Mouse (Mus musculus): Measurements from ENCODE around the gene Rfx7.

The Rfx7 gene

DNA sequence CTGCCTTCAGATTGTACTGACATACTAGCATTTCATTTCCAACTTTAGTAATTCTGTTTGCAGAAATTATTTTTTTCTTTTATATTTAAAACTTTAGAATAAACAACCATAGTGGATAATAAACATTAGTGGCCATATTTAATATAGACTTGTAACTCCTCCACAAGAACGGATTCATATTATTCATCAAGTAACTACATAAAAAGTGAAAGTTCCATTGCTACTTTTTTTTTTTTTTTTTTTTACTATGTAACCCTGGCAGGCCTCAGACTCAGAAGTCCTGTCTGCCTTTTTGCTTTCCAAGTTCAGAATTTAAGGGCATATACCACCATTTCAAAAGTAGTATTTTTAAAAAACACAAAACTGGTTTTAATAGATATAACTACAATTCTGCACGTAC, 2.9 kb downstream of the Rfx7 start:
- in situ Hi-C loops (cut with MboI; ENCODE audit: unreplicated experiment in 2 of 2) = loop anchor here (5.0 to 25.0 kb wide), 3 partner anchors 37 to 137 kb away; partner anchors contain the start of gene Nedd4 (in 1 of the 2)

DNA sequence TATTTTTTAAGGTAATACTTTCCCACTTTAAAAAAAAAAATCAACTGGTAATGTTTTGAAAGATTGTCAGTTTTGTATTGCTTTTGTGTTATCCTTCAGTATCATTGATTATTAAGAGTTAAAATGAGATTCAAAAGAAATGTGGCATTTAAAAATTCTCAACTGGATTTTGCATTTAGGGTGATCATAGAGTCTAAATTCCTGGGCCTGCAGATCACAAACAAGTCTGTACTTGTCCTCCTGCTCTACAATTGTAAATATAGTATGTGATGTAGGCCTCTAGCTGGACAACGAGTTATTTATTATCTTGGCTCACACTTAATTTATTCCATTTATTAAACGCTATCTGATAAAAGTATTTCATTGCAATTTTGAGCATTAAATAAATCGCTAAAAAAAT, 3.4 kb downstream of the Rfx7 start:
- in situ Hi-C loops (cut with MboI; ENCODE audit: unreplicated experiment in 2 of 2) = loop anchor here (5.0 to 25.0 kb wide), 3 partner anchors 37 to 137 kb away; partner anchors contain the start of gene Nedd4 (in 1 of the 2)

DNA sequence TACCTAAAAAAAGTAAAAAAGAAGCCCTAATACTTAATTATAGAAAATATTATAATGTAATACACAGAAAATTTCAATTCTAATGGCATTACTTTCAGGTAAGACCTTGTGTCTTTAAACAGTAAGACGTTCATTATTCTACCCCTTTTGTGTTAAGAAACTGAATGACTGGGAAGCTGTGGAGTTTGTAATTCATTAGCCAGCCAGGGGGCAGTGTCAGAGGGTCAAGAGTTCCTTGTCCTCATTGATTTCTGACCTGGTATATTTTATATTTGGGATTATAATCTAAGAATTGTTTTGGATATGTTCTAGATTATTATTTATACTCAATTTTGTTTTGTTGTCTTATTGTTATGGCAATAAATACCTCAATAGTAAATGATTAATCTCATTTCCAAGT, 5.0 kb downstream of the Rfx7 start:
- in situ Hi-C loops (cut with MboI; ENCODE audit: unreplicated experiment in 2 of 2) = loop anchor here (5.0 to 25.0 kb wide), 3 partner anchors 35 to 135 kb away; partner anchors contain the start of gene Nedd4 (in 1 of the 2)

DNA sequence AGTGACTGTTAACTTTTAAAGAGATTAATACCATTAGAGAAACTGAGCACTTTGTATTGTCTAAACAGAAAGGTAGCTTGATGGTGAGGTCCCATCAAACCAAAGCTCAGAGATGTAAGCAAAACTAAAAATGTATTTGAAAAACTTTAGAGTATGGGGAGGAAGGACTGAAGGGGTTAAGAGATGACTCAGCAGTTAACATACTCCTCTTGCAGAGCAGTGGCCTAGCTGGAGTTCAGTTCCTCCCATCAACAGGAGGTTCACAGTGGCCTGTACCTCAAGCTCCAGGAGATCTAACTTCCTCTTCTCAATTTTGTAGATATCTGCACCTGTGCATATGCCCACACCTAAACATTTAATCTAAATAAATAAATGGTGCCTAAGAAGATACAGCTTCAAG, 11.6 kb downstream of the Rfx7 start:
- in situ Hi-C loops (cut with MboI; ENCODE audit: unreplicated experiment in 2 of 2) = loop anchor here in 1 of 2 experiments (25.0 kb wide), 1 partner anchor 119 kb away; the partner anchor contains the start of gene Nedd4

GRCm38 (mm10) chr9:72558780-72559179, 26.7 kb downstream of the Rfx7 start:
- in situ Hi-C loops (cut with MboI; ENCODE audit: unreplicated experiment in 2 of 2) = no loop called here

DNA sequence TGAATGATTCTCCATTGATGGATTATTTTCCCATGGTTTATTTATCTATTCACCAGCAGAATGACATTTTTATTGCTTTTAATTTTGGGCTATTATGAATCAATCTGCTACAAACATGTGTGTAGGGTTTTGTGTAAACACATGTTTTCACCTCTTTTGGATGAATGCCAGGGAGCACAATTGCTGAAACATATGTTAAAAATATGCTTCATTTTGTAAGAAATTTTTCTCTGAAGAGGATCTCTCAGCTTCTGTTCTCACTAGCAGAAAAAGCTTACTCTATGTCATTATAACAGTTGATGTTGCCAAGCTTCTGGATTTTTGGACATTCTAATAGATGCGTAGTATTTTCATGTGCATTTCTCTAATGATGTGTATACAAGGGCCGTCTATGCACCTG, 28.3 kb downstream of the Rfx7 start:
- in situ Hi-C loops (cut with MboI; ENCODE audit: unreplicated experiment in 2 of 2) = no loop called here

- in situ Hi-C loops (cut with MboI; ENCODE audit: unreplicated experiment in 2 of 2) = no loop called here
These were observed 31.2 kb downstream of the Rfx7 start for GRCm38 (mm10) chr9:72563277-72563676.

DNA sequence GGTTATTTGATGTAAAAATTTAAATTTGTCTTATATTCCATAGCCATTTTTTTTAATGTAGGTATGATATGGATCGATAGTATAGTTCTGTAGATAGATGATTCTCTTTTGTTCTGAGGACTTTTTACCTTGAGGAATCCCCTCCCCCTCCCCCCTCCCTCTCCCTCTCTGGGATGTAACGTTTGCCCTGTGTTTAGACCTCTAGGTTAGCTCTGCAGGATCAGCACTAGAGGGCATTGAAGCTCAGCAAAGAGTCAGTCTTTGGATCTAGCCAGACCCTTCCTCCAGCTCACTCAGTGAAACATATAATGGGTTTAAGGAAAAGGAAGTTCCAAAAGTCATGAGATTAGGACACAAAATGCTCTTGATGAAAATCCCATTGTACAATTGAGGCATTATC, 35.1 kb downstream of the Rfx7 start:
- in situ Hi-C loops (cut with MboI; ENCODE audit: unreplicated experiment in 2 of 2) = no loop called here

DNA sequence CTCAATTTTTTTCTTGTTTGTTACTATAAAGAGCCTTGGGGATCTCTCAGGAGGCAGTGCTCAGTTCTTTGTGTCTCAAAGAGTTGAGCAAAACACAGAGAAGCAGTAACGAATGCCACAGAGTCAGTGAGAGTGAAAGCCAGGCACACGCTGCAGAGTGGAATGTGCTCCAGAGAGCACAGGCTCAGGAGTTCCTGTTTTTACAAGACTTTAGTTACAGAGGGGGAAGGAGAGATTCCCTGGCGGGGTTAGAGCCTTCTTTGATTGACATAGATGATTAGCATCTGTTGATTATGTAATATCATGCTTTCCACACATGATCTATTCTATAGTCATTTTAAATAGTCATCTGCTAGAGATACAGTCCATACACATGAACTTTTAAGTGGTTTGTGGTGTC, 48.2 kb downstream of the Rfx7 start:
- in situ Hi-C loops (cut with MboI; ENCODE audit: unreplicated experiment in 2 of 2) = no loop called here

DNA sequence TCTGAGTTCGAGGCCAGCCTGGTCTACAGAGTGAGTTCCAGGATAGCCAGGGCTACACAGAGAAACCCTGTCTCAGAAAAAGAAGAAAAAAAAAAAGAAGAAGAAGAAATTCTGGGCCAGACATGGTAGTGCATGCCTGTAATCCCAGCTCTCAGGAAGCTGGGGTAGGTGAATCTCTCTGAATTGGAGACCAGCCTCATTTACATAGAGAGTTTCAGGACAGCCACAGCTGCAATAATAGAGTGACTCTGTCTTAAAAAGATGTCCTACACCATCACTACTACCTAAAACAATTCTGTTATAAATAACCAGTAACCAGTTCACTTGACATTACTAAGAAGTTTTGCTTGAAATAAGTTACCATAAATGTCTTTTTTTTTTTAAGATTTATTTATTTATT, 58.8 kb downstream of the Rfx7 start:
- in situ Hi-C loops (cut with MboI; ENCODE audit: unreplicated experiment in 2 of 2) = loop anchor here (5.0 to 10.0 kb wide), 2 partner anchors 126 to 134 kb away; no protein-coding TSS in a partner anchor

DNA sequence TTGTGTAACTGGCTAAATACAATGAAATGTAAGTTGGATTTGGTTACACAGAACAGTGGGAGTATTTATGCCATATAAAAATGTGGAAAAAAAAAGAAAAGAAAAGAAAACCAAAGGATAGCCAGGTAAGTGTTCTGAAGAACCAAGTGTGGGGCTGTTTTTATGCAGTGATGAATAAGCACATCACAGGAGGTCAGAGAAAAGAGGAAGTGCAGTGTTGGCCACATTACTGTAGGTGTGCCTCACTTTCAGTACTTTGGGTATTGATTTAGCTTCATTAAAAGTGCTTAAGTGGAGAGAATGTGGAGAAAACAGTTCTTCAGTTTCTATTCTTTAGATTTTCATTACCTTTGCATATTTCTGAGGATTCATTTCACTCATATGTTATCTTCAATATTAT, 60.0 kb downstream of the Rfx7 start:
- in situ Hi-C loops (cut with MboI; ENCODE audit: unreplicated experiment in 2 of 2) = loop anchor here (5.0 to 10.0 kb wide), 2 partner anchors 127 to 135 kb away; no protein-coding TSS in a partner anchor

GRCm38 (mm10) chr9:72594656-72595055, 62.6 kb downstream of the Rfx7 start:
- in situ Hi-C loops (cut with MboI; ENCODE audit: unreplicated experiment in 2 of 2) = loop anchor here (5.0 to 10.0 kb wide), 2 partner anchors 130 to 137 kb away; no protein-coding TSS in a partner anchor

DNA sequence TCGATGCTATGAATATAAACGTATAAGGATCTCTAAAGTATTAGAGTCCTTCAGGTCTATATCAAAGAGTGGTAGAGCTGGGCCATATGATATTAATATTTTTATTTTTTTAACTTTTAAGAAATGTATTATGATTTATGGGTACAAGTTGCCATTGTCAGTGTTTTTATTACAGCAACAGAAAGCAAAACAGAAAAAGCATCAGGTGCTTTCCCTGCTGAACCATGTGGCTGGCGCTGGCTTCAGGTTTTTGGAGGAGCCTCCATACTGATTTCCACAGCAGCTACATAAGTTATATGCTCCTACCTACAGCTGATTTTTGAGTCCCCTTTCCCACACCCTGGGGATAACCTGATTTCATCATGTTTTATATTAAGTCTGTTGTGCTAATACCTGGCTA, 68.1 kb downstream of the Rfx7 start:
- in situ Hi-C loops (cut with MboI; ENCODE audit: unreplicated experiment in 2 of 2) = no loop called here

DNA sequence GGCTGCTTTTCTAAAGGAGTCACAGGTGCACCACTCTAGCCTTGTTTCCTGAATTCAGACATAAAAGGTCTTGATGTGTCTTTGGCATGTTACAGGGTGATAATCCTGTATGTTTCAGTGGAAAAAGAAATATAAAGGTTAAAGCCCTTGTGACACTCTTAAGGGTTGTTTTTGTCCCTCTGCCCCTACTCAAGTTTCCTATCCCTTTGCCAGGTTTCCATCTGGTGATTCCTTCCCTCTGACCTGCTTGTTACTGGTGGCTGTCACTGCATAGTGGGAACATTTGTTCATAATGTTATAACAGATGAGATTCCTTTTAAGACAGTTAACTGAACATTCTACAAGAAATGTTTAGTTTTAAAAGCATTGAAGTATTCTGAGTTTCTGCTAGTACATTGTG, 77.7 kb downstream of the Rfx7 start:
- in situ Hi-C loops (cut with MboI; ENCODE audit: unreplicated experiment in 2 of 2) = no loop called here

DNA sequence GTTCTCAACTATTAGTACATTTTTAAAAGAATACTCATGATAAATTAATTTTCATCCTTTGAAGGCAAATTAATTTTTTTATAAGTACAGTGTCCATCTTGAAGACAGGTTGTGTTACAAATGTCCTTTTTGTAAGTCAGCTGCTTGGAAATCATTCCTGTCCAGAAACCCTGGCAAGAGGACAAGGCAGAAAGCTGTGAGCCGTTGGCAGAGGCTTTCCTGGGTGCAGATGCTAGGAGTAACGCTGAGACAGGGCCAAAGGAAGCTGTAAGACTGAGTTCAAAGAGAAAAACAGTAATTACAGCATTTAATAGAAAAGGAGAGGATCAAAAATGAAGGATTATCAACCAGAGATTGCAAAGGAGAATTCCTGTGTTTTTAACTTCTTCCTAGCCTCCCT, 81.8 kb downstream of the Rfx7 start:
- in situ Hi-C loops (cut with MboI; ENCODE audit: unreplicated experiment in 2 of 2) = no loop called here

DNA sequence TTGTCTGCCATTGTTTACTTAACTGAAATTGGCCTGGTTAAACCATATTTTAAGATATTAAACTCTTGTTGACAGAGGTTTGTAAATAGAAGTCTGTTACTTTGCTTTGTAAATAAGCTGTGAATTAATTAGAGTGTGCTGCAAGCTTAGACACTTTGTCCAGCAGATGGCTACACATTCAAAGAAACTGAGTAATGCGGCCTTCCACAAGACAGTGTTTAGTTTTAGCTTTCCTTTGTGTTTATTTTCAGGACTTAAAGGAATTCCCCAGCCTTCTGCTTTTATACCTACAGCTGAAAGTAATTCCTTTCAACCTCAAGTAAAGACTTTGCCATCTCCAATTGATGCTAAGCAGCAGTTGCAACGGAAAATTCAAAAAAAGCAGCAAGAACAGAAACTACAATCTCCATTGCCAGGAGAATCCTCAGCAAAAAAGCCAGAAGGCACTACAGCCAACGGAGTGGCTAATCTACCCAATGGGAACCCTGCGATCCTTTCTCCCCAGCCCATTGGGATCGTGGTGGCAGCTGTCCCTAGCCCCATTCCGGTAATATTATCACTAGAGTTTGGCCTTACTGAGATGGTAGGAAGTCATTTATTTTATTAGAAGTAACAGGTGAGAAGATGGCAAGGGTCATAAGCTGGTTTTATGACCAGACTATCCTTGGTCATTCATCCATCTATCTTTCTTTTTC, 82.9 kb downstream of the Rfx7 start:
- in situ Hi-C loops (cut with MboI; ENCODE audit: unreplicated experiment in 2 of 2) = no loop called here

DNA sequence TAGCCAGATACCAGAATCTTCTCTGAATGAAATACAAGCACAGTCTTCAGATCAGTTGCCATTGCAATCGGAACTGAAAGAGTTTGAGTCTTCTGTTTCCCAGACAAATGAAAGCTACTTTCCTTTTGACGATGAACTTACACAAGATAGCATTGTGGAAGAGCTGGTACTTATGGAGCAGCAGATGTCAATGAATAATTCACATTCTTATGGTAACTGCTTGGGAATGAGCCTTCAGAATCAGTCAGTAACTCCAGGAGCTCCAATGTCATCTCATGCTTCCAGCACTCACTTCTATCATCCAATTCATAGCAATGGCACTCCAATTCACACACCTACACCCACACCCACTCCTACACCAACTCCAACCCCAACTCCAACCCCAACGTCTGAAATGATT, 86.0 kb downstream of the Rfx7 start:
- in situ Hi-C loops (cut with MboI; ENCODE audit: unreplicated experiment in 2 of 2) = no loop called here

- in situ Hi-C loops (cut with MboI; ENCODE audit: unreplicated experiment in 2 of 2) = no loop called here
These were observed 91.6 kb downstream of the Rfx7 start for GRCm38 (mm10) chr9:72623605-72624004.

- in situ Hi-C loops (cut with MboI; ENCODE audit: unreplicated experiment in 2 of 2) = no loop called here
These were observed 95.6 kb downstream of the Rfx7 start for GRCm38 (mm10) chr9:72627598-72627997.

- in situ Hi-C loops (cut with MboI; ENCODE audit: unreplicated experiment in 2 of 2) = no loop called here
These were observed 96.6 kb downstream of the Rfx7 start for GRCm38 (mm10) chr9:72628591-72628990.

DNA sequence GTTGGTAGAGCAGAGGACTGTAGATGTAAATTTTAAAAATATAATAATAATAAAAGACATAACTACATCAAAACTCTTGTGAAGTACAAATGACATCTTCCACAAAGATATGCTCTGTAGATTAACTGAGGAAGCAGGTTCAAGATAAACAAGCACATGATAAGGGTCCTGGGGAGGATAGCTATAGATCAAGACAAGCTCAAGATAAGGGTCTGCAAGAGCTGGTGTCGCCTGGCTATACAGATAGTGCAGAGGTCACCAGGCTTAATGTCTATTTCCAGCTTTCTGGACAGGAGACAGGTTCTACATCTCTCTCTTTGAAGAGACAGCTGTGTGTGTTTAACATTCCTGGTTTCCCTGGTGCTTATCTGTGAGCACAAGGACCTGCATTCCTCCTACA, 100.2 kb downstream of the Rfx7 start:
- in situ Hi-C loops (cut with MboI; ENCODE audit: unreplicated experiment in 2 of 2) = no loop called here

GRCm38 (mm10) chr9:72635134-72635533, 103.1 kb downstream of the Rfx7 start:
- in situ Hi-C loops (cut with MboI; ENCODE audit: unreplicated experiment in 2 of 2) = loop anchor here (5.0 kb wide), 1 partner anchor 37 kb away; no protein-coding TSS in a partner anchor
